Mouse (Mus musculus) CD8-positive naive resting alpha-beta T cell, adult 2 months (primary cell): ENCODE measurements around the gene Atpaf2.

Source experiments
- DNase-seq, 2 experiments: peaks; one replicate each; pipeline ENCODE4 v3.0.0; 2022; ENCODE audit warnings: low read depth in 2 of 2, low spot score in 2 of 2

Atpaf2 gene

DNA sequence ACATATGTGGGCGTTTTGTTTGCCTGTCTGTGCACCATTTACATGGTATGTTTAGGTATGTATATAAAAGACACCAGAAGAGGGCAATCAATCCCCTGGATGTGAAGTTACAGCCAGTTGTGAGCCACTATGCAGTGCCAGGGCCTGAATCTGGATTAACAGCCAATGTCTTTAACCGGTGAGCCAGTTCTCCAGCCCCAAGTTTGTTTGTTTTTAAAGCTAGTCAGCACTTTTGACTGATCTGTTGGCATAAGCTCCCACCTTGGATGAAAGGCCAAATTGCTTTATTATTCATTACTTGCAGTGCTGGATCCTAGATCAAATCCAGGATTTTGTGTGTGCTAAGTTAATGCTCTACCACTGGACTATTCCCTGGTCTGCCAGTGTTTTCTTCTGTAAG, 66.9 kb downstream of the Atpaf2 start:
- no peak for DNase-seq
